Mouse (Mus musculus) brain, embryonic 14.5 days (tissue): ENCODE results near the gene Paqr9.

Experiments used
- CTCF ChIP-seq: fragments of 200-500 bp; IDR thresholded peaks from 2 replicates; pipeline ENCODE4 v1.5.1; 2012; ENCODE audit warnings: inconsistent platforms, mild to moderate bottlenecking, moderate library complexity, borderline replicate concordance; ENCODE audit not compliant: insufficient read depth, insufficient read length; ENCODE audit errors: extremely low read depth
- POLR2A ChIP-seq: fragments of 200-500 bp; IDR thresholded peaks from 2 replicates; pipeline ENCODE4 v1.6.1; 2012; ENCODE audit warnings: mild to moderate bottlenecking, inconsistent platforms, borderline replicate concordance; ENCODE audit not compliant: poor library complexity, insufficient read depth, insufficient read length, severe bottlenecking; ENCODE audit errors: extremely low read depth

- TF ChIP-seq CTCF: no peak
- TF ChIP-seq POLR2A: no peak
Measured at GRCm38 (mm10) chr9:95594291-95594690, 34.8 kb downstream of the Paqr9 start.
